Mouse (Mus musculus) cerebellum, adult 2 months (tissue): ENCODE results near the gene Nkx6-2.

Experiments
- CTCF ChIP-seq: fragments of 200-500 bp; IDR thresholded peaks from 2 replicates; pipeline ENCODE4 v1.5.1; 2011; ENCODE audit warnings: low read depth, mild to moderate bottlenecking, control low read depth, low read length, moderate library complexity, borderline replicate concordance; ENCODE audit not compliant: insufficient read depth
- POLR2A ChIP-seq: fragments of 200-500 bp; IDR thresholded peaks from 2 replicates; pipeline ENCODE4 v1.6.1; 2011; ENCODE audit warnings: low read length, control low read depth, borderline replicate concordance; ENCODE audit not compliant: insufficient read depth

- TF ChIP-seq CTCF (no peak), POLR2A (no peak)
Observed at GRCm38 (mm10) chr7:139595862-139596261, 13.3 kb upstream of the Nkx6-2 start.
